Mouse (Mus musculus) heart, postnatal 36 days (tissue): ENCODE results near the gene Txnrd2. TPM values are rescaled to one million over a fixed set of nuclear protein-coding genes. Genes with fewer than 3 reads are reported as not detected.

Experiments used
- DNase-seq, 2 experiments: peaks; one replicate each; pipeline ENCODE4 v3.0.0; 2021 to 2022
- intact Hi-C: fragments of 180-260 bp; cut with DNase I; formaldehyde crosslinking; loops from one replicate; pipeline ENCODE4 v1.15.1; 2025
- total RNA-seq, 2 experiments: library from RNA; stranded (reverse); gene quantifications; 2 replicates each; pipeline ENCODE4 v1.2.3; 2021

Txnrd2 gene
- total RNA-seq, 2 experiments from 2014 or later, result 41.0 to 42.8 TPM

DNA sequence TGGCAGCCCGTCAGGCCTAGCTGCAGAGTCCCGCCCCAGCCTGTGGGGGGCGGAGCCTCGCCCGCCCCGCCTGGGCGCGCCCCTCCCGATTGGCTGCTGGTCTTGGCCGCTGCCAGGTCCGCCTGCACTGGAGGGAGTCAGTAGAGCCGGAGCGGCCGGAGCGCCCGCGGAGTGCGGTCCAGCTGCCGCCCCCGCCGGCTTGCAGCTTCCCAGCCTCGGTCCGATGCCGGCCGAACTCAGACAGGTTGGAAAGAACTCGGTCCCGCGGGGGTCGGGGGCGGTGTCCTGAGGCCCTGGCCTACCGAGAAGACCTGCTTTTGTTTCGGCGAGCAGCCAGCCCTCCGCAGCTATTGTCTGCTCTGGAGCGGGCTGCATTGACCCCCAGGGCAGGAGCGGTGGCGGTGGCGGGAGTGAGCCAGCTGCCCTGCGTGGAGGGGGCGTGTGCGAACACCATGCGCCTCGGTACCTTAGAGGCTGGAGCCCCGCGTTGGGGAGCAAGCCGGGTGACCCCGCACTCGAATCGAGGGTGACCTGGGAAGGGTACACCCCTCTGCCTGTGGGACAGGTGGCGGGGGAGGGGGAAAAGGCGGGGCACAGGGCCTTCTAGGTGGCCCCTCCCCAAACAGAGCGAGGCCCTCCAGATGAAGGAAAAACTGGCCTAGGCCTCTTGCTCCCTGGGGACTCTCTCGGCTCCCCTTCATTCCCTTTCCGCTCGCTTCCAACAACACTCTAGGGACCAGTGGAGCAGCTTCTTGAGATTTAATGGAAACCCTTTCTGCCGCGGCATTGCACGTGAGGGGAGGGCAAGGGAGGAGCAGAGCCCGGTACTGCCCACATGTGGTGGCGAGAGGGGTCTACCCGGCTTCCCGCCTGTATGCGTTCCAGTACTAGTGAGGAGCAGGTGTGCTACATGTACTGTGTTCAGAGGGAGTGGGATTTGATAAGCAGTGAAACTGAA, 33.4 kb upstream of the Txnrd2 start:
- intact Hi-C loops, result loop anchor here (5.0 kb wide), 1 partner anchor 45 kb away; the partner anchor contains the start of genes Arvcf and Tango2
- DNase-seq, result peak; percentile 85 to 86

DNA sequence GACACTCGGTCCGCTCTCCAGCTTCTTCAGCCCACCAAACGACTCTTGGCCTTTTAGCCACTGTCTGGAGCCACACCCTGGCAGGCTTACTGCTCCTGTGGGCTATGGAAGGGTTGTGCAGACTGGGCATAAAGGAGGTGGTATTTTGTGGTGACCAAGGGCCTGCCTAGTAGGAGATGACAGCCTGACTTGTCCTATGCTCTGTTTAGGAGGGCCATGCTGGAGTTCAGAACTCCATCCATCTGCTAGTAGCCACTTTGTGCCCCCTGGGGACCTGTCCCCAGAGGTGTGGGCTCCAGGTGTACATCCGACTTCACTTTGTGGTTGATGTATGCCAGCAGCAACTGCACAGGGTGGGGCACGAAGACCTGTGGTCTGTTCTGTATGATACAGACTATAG, 32.6 kb upstream of the Txnrd2 start:
- intact Hi-C loops, result loop anchor here (5.0 kb wide), 1 partner anchor 46 kb away; the partner anchor contains the start of genes Arvcf and Tango2
- no peak for DNase-seq

GRCm38 (mm10) chr16:18394056-18394455, 32.1 kb upstream of the Txnrd2 start:
- DNase-seq, result no peak
- intact Hi-C loops, result loop anchor here (5.0 kb wide), 1 partner anchor 47 kb away; the partner anchor contains the start of genes Arvcf and Tango2

DNA sequence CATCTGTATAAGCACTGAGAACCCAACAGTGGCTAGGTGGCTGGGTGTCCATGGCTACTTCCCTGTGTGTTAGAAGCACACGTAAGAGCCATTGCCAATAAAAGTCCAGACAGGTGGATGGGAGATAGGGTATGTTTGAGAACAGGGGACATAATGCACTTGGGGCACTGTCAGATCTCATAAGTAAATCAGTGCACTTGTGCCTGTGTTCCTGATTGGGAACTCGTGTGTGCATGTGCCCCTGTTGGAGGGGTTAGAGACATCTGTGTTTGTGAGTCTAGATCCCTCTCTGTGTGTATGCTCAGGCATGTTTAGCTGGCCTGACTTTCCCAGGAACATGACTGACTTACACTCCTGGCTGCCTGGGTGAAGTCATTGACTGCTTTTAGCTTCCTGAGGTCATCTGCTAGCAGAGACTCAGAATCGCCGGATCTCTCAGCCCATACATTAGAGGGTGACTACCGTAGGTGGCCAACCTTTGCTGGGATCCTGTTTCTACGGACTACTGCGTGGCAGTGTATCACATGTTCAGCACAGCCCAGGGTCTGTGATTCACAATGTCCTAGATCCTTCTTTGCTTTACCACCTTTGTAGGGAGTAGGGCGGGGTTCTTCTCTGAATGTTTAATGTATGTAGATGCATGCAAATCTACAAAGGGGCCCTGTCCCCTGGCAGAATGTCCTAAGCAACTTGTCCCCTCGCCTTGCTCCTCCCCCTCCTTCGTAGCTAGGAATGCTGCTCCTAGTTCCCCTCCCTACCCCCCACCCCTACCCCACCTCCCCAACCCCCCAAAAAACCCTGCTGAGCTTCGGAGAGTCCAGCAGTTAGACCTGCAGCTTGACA, 31.2 kb upstream of the Txnrd2 start:
- no peak for DNase-seq
- intact Hi-C loops, result loop anchor here (5.0 kb wide), 1 partner anchor 48 kb away; the partner anchor contains the start of genes Arvcf and Tango2

- DNase-seq, result peak in 1 of 2 experiments; percentile 62
- intact Hi-C loops, result no loop called here
Measured at GRCm38 (mm10) chr16:18395620-18396036, 30.6 kb upstream of the Txnrd2 start.

- no peak for DNase-seq
- intact Hi-C loops, result no loop called here
Measured at GRCm38 (mm10) chr16:18396201-18396600, 30.0 kb upstream of the Txnrd2 start.

DNA sequence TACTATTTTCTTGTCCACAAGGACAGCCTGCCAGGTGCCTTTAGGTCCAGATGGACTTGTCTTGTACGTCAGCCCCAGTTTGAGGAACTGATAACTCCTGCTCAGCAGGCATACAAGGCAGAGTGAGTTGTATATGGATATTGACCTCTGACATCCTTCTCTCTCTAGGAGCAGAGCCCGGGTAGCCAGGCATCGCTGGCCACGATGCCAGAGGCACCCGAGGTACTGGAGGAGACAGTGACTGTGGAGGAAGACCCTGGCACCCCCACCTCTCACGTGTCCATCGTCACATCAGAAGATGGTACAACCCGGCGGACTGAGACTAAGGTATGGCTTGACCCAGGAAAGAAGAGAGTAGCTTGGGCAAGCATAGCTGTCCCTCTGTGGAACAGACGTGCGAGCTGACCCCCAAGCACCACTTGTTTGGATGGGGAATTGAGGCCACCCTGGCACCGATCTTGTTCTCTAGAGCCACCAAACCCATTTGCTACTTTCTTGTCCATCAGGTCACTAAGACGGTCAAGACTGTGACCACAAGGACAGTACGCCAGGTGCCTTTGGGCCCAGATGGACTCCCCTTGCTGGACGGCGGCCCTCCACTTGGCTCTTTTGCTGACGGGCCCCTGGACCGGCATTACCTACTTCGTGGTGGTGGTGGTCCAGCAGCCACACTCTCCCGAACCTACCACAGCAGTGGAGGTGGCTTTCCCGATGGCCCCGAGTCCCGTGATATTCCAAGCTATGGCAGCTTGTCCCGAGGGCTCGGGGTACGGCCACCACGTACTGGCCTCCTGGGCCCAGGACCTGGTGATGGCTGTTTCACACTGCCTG, 29.2 kb upstream of the Txnrd2 start:
- no peak for DNase-seq
- intact Hi-C loops, result no loop called here

GRCm38 (mm10) chr16:18400028-18400427, 26.2 kb upstream of the Txnrd2 start:
- intact Hi-C loops, result no loop called here
- DNase-seq, result no peak

DNA sequence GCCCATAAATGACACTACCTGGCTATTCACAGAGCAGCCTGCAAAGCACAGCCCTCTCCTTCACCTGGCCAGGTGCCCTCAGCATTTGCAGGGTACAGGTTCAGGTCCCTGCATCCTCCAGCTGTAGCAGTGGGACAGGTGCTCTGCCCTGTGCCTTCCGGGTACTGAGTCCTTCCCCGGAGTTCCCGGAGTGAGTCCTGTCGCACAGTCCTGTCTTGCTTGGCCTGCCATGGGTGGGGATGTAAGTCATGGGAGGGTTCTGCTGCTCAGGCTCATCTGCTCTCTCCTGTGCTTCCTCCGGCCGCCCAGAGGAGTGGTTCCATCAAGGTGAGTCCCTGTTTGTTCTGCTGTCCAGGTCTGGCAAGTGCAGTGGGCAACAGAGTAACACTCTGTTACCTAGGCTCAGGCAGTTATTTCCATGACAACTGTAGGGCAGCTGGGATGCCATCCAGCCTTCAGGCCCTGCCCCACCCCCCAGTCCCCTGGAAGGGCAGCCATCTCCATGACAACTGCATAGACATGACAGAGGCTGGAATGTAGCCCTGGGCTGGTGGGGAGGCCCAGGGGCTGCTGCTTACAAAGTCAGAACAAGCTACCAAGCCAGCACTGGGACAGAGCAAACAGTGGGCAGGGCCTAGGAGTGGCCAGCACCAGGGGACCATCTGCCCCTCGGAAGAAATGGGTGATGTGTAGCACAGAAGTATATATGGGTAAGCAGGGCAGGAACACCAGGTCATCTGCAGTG, 25.5 kb upstream of the Txnrd2 start:
- intact Hi-C loops, result no loop called here
- no peak for DNase-seq

- intact Hi-C loops, result no loop called here
- DNase-seq, result no peak
Measured at GRCm38 (mm10) chr16:18403285-18403684, 22.9 kb upstream of the Txnrd2 start.

DNA sequence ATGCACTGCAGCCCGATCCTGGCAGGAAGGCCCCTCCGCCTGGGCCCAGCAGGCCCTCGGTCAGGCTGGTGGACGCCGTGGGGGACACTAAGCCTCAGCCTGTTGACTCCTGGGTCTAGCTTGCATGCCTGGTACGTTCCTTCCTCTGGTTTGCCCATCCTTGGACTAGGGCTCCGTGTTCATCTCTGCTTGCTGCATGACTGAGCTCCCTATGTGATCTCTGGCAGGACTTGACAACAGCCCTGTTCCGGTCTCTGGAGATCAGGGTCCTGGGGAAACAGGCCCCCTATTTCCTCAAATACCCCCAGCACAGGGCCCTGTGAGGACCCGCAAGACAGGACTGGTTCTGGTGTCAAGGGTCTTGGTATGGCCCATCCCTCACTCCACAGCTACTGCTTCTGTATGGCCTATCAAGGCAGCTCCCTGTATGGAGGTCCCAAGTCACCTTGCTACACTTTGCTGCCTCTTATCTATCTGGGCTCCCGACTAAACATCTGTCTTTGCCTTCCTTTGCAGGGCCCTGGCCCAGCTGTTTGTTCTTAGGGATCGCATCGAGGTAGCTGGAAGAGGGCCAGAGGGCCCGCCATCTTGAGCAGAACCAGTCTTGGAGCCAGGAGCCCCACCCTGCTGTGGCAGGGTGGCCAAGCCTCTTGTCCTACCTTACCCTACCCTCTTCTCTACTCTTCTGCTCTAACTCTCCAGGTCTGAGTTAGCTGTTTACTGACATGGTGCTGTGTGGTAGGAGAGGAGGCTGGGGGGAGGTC, 20.9 kb upstream of the Txnrd2 start:
- intact Hi-C loops, result loop anchor here (2.0 kb wide), 1 partner anchor 54 kb away; no protein-coding TSS in a partner anchor
- no peak for DNase-seq

DNA sequence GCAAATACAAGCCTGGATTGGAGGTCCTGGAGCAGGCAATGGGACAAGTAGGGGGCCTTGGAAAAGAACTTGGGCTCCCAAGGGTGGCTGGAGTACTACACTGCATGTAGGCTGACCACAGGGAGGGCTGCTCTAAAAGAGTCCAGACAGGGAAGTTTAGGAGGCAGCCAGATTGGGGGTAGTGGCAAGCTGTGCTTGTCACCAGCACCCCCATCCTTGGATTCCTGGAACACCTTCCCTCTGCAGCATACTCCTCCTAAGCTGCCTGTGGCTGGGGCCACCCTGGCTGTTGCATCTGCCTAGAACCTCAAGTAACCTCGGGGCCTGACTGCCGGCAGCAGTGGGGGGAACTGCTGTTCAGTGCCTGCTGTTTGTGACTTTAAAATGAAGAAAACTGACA, 20.3 kb upstream of the Txnrd2 start:
- DNase-seq, result no peak
- intact Hi-C loops, result loop anchor here (2.0 kb wide), 2 partner anchors 55 to 61 kb away; no protein-coding TSS in a partner anchor

GRCm38 (mm10) chr16:18406293-18406692, 19.9 kb upstream of the Txnrd2 start:
- peak; percentile 53 to 62 for DNase-seq
- intact Hi-C loops, result loop anchor here (2.0 kb wide), 1 partner anchor 61 kb away; no protein-coding TSS in a partner anchor

DNA sequence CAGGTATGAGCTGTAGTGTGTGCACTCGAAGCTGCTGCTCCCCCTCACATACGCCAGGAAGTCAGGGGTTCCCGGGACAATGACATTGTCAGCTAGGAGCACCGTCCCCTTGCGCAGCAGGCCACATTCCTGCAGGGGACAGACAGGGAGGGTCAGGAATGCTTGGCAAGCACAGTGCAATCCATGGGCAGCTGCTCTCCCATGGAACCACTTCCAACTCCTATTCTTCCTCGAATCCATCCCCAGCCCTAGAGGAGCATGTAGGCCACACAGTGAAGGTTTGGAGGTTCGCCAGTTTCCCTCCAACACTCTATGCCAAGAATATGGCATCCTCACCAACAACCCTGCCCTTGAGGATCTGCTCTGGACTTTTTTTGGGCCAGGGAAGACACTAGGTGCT, 18.3 kb upstream of the Txnrd2 start:
- DNase-seq, result no peak
- intact Hi-C loops, result loop anchor here (2.0 kb wide), 1 partner anchor 63 kb away; no protein-coding TSS in a partner anchor

DNA sequence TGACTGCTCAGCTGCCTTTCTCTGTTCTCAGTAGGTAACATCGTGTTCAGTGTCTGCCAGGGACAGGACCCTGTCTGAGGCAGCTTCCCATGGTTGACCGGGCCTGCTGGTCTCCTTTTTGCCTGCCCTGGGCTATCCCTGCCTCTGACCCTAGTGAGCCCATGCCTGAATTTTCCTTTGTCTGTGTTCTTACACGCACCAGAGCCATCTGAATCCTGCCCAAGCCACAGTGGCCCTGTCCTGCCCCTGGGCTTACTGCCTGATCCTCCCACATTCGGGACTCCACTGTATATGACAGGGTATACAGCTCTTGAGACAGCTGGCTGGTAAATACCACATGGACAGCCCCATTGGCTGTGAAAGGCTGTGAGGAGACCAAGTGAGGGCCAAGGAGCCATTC, 16.4 kb upstream of the Txnrd2 start:
- intact Hi-C loops, result no loop called here
- no peak for DNase-seq

DNA sequence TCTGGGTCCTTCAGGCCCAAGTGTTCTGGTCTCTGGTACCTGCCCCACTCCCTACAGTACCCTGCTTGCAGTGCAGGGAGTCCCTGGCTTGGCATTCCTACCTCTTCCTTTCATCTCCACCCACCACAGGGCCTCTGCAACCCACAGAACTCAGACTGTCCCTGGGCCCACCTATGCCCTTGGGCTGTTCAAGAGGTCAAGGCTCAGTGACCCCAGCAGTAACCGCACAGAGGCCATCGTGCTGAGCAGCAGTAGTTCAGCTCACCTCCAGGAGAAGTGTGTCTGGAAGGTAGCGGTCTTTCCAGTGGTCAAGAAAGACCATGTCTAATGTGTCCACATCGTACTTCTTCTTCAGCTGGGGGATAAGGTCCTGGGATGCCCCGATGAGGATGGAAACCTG, 15.8 kb upstream of the Txnrd2 start:
- intact Hi-C loops, result no loop called here
- DNase-seq, result no peak

GRCm38 (mm10) chr16:18411026-18411649, 15.0 kb upstream of the Txnrd2 start:
- intact Hi-C loops, result no loop called here
- no peak for DNase-seq
